20 mouse cellular contexts compared by ENCODE assay signal in genomic region chr3:38545501-38545896, GRCm38 (mm10).
"Had no signal": no experiment of that assay in that cellular context is flagged by ENCODE, and none has a peak within 500 bp of the region (broad histone marks: within the 10 kb centered on the region; RNA-seq: fewer than 3 reads in every experiment).

No protein-coding gene starts in this region.

- H3K27me3 ChIP-seq: lung, embryonic 15.5 days; megakaryocyte, embryonic 14.5 days; midbrain, embryonic 13.5 days; midbrain, embryonic 15.5 days; neural tube, embryonic 13.5 days; neural tube, embryonic 15.5 days had no signal

- H3K36me3 ChIP-seq: lung, embryonic 15.5 days; midbrain, embryonic 13.5 days; midbrain, embryonic 15.5 days; neural tube, embryonic 13.5 days; neural tube, embryonic 15.5 days had no signal

- H3K9me3 ChIP-seq: lung, embryonic 15.5 days; midbrain, embryonic 13.5 days; midbrain, embryonic 15.5 days; neural tube, embryonic 13.5 days; neural tube, embryonic 15.5 days had no signal

- H3K27ac ChIP-seq: lung, embryonic 15.5 days; macrophage; midbrain, embryonic 13.5 days; midbrain, embryonic 15.5 days; neural tube, embryonic 13.5 days; neural tube, embryonic 15.5 days had no signal

- H3K9ac ChIP-seq: liver, postnatal 0 days; lung, embryonic 15.5 days; midbrain, embryonic 13.5 days; midbrain, embryonic 15.5 days; neural tube, embryonic 13.5 days; neural tube, embryonic 15.5 days had no signal

- H3K4me1 ChIP-seq: lung, embryonic 15.5 days; megakaryocyte, embryonic 14.5 days; midbrain, embryonic 13.5 days; midbrain, embryonic 15.5 days; neural tube, embryonic 13.5 days; neural tube, embryonic 15.5 days had no signal

- DNase-seq: liver, postnatal 0 days; lung, adult 2 months; lung, postnatal 14 days; lung, postnatal 36 days; retina, postnatal 1 day; right cerebral cortex, adult 18-20 months; right cerebral cortex, postnatal 25 days; right cerebral cortex, postnatal 4 days; spleen, adult 18-20 months; thymus, adult 18-20 months; thymus, postnatal 14 days; thymus, postnatal 4 days had no signal

- H3K4me3 ChIP-seq: lung, embryonic 15.5 days; megakaryocyte, embryonic 14.5 days; midbrain, embryonic 13.5 days; midbrain, embryonic 15.5 days; neural tube, embryonic 13.5 days; neural tube, embryonic 15.5 days had no signal

- H3K4me2 ChIP-seq: lung, embryonic 15.5 days; midbrain, embryonic 11.5 days; midbrain, embryonic 13.5 days; midbrain, embryonic 15.5 days; neural tube, embryonic 13.5 days; neural tube, embryonic 15.5 days had no signal
